Mouse (Mus musculus) CH12.LX (cell line): ENCODE measurements around the gene Cyp20a1.

Experiments
- CHD2 ChIP-seq: IDR thresholded peaks from 2 replicates; pipeline ENCODE4 v1.6.1; 2011; ENCODE audit warnings: low read length, improper control_type of control experiment
- JUND ChIP-seq: conservative IDR thresholded peaks from 2 replicates; pipeline ENCODE4 v1.6.1; 2011; ENCODE audit warnings: low read depth, low read length, improper control_type of control experiment
- USF1 ChIP-seq: IDR thresholded peaks from 2 replicates; pipeline ENCODE4 v1.6.1; 2014; ENCODE audit warnings: low read depth, mild to moderate bottlenecking, inconsistent platforms, low read length, improper control_type of control experiment

GRCm38 (mm10) chr1:60345712-60346111, 2.6 kb downstream of the Cyp20a1 start:
- no peak for TF ChIP-seq JUND
- TF ChIP-seq USF1 = no peak
- no peak for TF ChIP-seq CHD2
